ENCODE assay signal across 21 mouse cellular contexts in the genomic region with DNA sequence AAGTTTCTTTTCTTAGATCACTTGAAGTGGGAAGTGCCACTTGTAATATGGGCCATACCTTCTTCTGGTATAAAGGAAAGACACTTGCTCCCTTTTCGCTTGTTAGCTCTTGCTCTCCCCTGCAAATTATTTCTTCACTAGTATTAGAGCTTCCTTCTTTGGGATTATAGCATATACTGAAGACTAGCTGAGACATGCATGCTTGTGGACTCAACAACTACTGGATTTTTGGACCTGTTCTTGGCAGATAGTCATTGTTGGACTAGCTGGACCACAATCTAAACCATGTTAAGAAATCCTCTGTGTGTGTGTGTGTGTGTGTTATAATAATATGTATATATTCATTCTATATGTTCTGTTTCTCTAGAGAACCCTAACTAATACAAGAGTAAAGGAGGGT. TPM values are rescaled to one million over a fixed set of nuclear protein-coding genes. Genes with fewer than 3 reads are reported as not detected.
DNase-seq lines count a peak whose midpoint lies in the region; ATAC-seq lines count a peak whose summit lies in the region.
"Had no signal": no experiment of that assay in that cellular context is flagged by ENCODE, and none has a peak within 500 bp of the region (broad histone marks: within the 10 kb centered on the region; RNA-seq: fewer than 3 reads in every experiment).

No protein-coding gene starts in this region.

- no peak overlapping the region for H3K27ac ChIP-seq in midbrain, embryonic 11.5 days (ENCODE audit: low read depth, low read length)
- H3K27ac ChIP-seq in midbrain, embryonic 14.5 days (replicated peaks; ENCODE audit: low read depth, low read length) = no peak overlapping the region
- H3K27ac ChIP-seq in hindbrain, embryonic 16.5 days (ENCODE audit: low read depth, low read length) = no peak overlapping the region

- H3K4me2 ChIP-seq in midbrain, embryonic 11.5 days = no peak overlapping the region
- H3K4me2 ChIP-seq in midbrain, embryonic 14.5 days (ENCODE audit: low read length) = no peak overlapping the region
- H3K4me2 ChIP-seq in hindbrain, embryonic 16.5 days (ENCODE audit: low read length) = no peak overlapping the region

- WGBS in midbrain, embryonic 11.5 days = 92% methylated on average over 1 of the region's 1 CpGs
- 98% methylated on average over 1 of the region's 1 CpGs for WGBS in midbrain, embryonic 14.5 days
- WGBS in hindbrain, embryonic 16.5 days = 94% methylated on average over 1 of the region's 1 CpGs

- no peaks in the 10 kb centered on the region for H3K4me1 ChIP-seq in midbrain, embryonic 11.5 days (ENCODE audit: control insufficient read depth, insufficient read depth, low read length)
- no peaks in the 10 kb centered on the region for H3K4me1 ChIP-seq in midbrain, embryonic 14.5 days (ENCODE audit: control insufficient read depth, insufficient read depth, low read length)
- H3K4me1 ChIP-seq in hindbrain, embryonic 16.5 days (ENCODE audit: control insufficient read depth, insufficient read depth, low read depth, low read length) = no peaks in the 10 kb centered on the region

- no peaks in the 10 kb centered on the region for H3K27me3 ChIP-seq in midbrain, embryonic 11.5 days (ENCODE audit: control insufficient read depth, insufficient read depth, low read length)
- no peaks in the 10 kb centered on the region for H3K27me3 ChIP-seq in midbrain, embryonic 14.5 days (ENCODE audit: control insufficient read depth, insufficient read depth, low read length)
- H3K27me3 ChIP-seq in hindbrain, embryonic 16.5 days (replicated peaks; ENCODE audit: control insufficient read depth, insufficient read depth, low read length) = no peaks in the 10 kb centered on the region
- H3K27me3 ChIP-seq: CH12.LX, Patski had no signal

- peak; percentile 35 for DNase-seq in midbrain, embryonic 11.5 days (ENCODE audit: low spot score, missing footprints)
- no peak for DNase-seq in midbrain, embryonic 14.5 days
- peak; percentile 73 for DNase-seq in fat pad, adult 2 months (ENCODE audit: extremely low read depth, low read depth, low spot score)
- DNase-seq in gonadal fat pad, adult 2 months (ENCODE audit: low read depth) = peak; percentile 70
- DNase-seq in B cell, adult 2 months = no peak
- DNase-seq: adrenal gland, adult 2 months; adrenal gland, adult 8-10 months; adrenal gland, postnatal 10 days; adrenal gland, postnatal 14 days; adrenal gland, postnatal 25 days; adrenal gland, postnatal 36 days; cerebellum, adult 11 months; cerebellum, adult 11-12 months; cerebellum, adult 18-20 months; cerebellum, adult 2 months had no signal

- H3K36me3 ChIP-seq in midbrain, embryonic 11.5 days (ENCODE audit: control insufficient read depth, insufficient read depth, low read length) = peaks cover 5% of the 10 kb centered on the region; the same call in 1 of the 2 replicates
- peaks cover 26% of the 10 kb centered on the region; the same call in 1 of the 2 replicates for H3K36me3 ChIP-seq in midbrain, embryonic 14.5 days (ENCODE audit: control insufficient read depth, insufficient read depth, low read length)
- H3K36me3 ChIP-seq in hindbrain, embryonic 16.5 days (ENCODE audit: control insufficient read depth, insufficient read depth, low read length) = peaks cover 8% of the 10 kb centered on the region

- no peak overlapping the region for H3K9ac ChIP-seq in midbrain, embryonic 11.5 days (ENCODE audit: low read length)
- no peak overlapping the region for H3K9ac ChIP-seq in midbrain, embryonic 14.5 days (replicated peaks; ENCODE audit: low read length)
- H3K9ac ChIP-seq in hindbrain, embryonic 16.5 days (ENCODE audit: low read depth, low read length) = no peak overlapping the region

- H3K9me3 ChIP-seq in midbrain, embryonic 11.5 days (ENCODE audit: control insufficient read depth, low read length) = no peaks in the 10 kb centered on the region
- H3K9me3 ChIP-seq in midbrain, embryonic 14.5 days (ENCODE audit: control insufficient read depth, low read length) = no peaks in the 10 kb centered on the region
- no peaks in the 10 kb centered on the region for H3K9me3 ChIP-seq in hindbrain, embryonic 16.5 days (ENCODE audit: control insufficient read depth, low read length)
- H3K9me3 ChIP-seq: G1E had no signal

- no peak overlapping the region for H3K4me3 ChIP-seq in midbrain, embryonic 11.5 days (ENCODE audit: low read depth, low read length)
- no peak overlapping the region for H3K4me3 ChIP-seq in midbrain, embryonic 14.5 days (replicated peaks; ENCODE audit: low read depth, low read length)
- no peak overlapping the region for H3K4me3 ChIP-seq in hindbrain, embryonic 16.5 days (ENCODE audit: low read length)

- no peak for ATAC-seq in midbrain, embryonic 11.5 days (ENCODE audit: low FRiP score)
- no peak for ATAC-seq in midbrain, embryonic 14.5 days (ENCODE audit: low FRiP score, low TSS enrichment)
- ATAC-seq in hindbrain, embryonic 16.5 days = no peak
- ATAC-seq: activated CD4-positive, CD25-positive, alpha-beta regulatory T cell, adult 4 months; CD4-positive, CD25-positive, alpha-beta regulatory T cell, adult 4 months; Patski had no signal

RNA-seq across cellular contexts. Expression of gene Arl6ip6, which starts 22.0 kb away (rescaled TPM):
- 76.1 and 80.5 TPM in 2 replicates for polyA plus RNA-seq in midbrain, embryonic 11.5 days (2014; fragmentation: Nextera tagmentation; extraction: Ambion mirVana)
- 34.2 and 39.9 TPM in 2 replicates for polyA plus RNA-seq in midbrain, embryonic 14.5 days (2014; fragmentation: Nextera tagmentation; extraction: Ambion mirVana)
- 13.0 and 15.8 TPM in 2 replicates for polyA plus RNA-seq in gonadal fat pad, adult 2 months (2012; rRNA removed)
- polyA plus RNA-seq in hindbrain, embryonic 16.5 days (2015; fragmentation: Nextera tagmentation; extraction: Ambion mirVana) = 30.2 and 31.5 TPM in 2 replicates

RNA-seq across cellular contexts. Expression of gene Prpf40a, which starts 22.4 kb away (rescaled TPM):
- polyA plus RNA-seq in midbrain, embryonic 11.5 days (2014; fragmentation: Nextera tagmentation; extraction: Ambion mirVana) = 190 and 194 TPM in 2 replicates
- polyA plus RNA-seq in midbrain, embryonic 14.5 days (2014; fragmentation: Nextera tagmentation; extraction: Ambion mirVana) = 126 and 139 TPM in 2 replicates
- 21.8 and 27.1 TPM in 2 replicates for polyA plus RNA-seq in gonadal fat pad, adult 2 months (2012; rRNA removed)
- polyA plus RNA-seq in hindbrain, embryonic 16.5 days (2015; fragmentation: Nextera tagmentation; extraction: Ambion mirVana) = 82.5 and 82.9 TPM in 2 replicates

Comparison
In these comparisons a context has a peak if more than half of its experiments do, and no peak if none do; other contexts are left out.
1. DNase-seq: peak in midbrain, embryonic 11.5 days (single experiment), fat pad, adult 2 months (single experiment) and gonadal fat pad, adult 2 months (single experiment); none in midbrain, embryonic 14.5 days (single experiment) and B cell, adult 2 months (0 of 2).